Mouse (Mus musculus) left cerebral cortex, postnatal 10 days (tissue): Measurements from ENCODE around the gene Gm3033. TPM values are rescaled to one million over a fixed set of nuclear protein-coding genes. Genes with fewer than 3 reads are reported as not detected.
"Not testable (repeated sequence)": the region's sequence is repeated elsewhere in the genome, so short reads cannot be mapped to it uniquely, and the experiment has no call there.

ENCODE experiments used
- DNase-seq, 2 experiments: peaks; one replicate each; pipeline ENCODE4 v3.0.0; 2021 to 2022; ENCODE audit warnings: low spot score in 2 of 2, mixed read lengths in 1 of 2; ENCODE audit errors: extremely low spot score in 1 of 2
- intact Hi-C: fragments of 180-260 bp; cut with DNase I; formaldehyde crosslinking; loops from one replicate; pipeline ENCODE4 v1.15.1; 2025
- total RNA-seq, 2 experiments: library from RNA; stranded (reverse); gene quantifications; 2 replicates each; pipeline ENCODE4 v1.2.3; 2021

Gene Gm3033
- total RNA-seq: not detected

DNA sequence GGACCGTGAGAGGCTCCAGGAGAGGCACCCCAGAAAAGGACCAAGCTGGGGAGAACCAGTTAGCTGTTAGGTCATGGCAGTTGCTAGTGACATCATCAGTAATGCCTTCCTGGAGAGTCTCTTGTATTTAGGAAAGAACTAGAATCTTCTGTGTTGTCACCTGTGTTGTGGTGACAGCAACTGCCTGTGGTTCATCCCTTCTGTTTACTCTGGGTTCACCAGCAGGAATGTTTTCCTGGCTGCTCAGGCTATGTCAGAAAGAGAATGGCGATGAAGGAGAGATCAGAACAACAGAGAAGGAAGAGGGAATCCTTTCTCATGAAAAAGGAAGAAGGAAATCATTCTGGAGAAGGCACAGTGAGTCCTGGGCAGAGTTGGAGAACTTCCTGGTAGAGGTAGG is at the start of gene Gm3033:
Gene Gm3033, plus strand, starts transcription at position 301 of the 400 bp plus-strand sequence.
- DNase-seq, intact Hi-C loops: not testable (repeated sequence)

DNA sequence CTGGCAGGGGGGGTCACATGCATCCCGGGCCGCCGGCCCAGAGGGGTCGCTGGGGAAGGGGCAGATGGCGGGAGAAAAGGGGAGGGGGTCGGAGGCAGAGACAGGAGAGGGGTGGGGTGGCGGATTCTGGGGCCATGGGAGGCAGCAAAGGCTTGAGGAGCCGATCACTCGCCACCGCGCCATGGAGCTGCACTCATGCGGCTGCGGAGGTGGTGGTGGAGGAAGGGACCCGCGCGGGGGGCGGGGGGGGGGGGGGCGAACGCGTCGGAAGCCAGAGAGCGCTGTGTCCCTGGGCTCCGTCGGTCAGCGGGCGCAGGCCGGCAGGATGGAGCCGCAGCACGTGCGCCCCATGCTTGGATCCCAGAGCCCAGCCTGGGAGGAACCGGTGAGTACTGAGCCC is 36.3 kb upstream of the Gm3033 start, which contains the start of gene Gm3002:
Gene Gm3002, plus strand, starts transcription at position 301 of the 400 bp plus-strand sequence.
- not testable (repeated sequence) for DNase-seq

DNA sequence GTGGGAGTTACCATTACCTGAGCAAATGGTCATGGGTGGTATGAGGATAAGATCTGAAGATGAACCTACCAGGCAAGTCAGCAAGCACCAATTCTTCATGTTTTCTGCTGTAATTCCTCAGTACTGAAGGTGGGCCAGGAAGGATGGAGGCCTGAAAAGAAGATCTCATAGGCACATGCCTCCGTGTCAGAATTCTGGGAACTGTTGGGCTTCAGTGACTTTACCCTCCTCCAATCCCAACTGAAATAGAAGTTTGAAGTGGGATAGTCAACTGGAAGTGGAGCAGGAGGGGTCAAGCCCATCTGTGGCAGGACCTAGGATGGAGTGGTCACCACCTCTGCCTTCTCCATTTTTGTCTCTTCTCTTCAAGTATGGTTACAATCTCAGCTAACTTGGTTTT is 37.8 kb downstream of the Gm3033 start, which contains the start of gene Gm2916:
Gene Gm2916, plus strand, starts transcription at position 301 of the 400 bp plus-strand sequence.
- intact Hi-C loops, DNase-seq: not testable (repeated sequence)

More for the DNA sequence above, 36.3 kb upstream of the Gm3033 start, which contains the start of gene Gm3002:
- intact Hi-C loops: not testable (repeated sequence)

Other genes starting within 250 kb of the Gm3033 start
- not detected for gene Gm3012, start 211.7 kb upstream of the Gm3033 start, total RNA-seq
- 1 to 10 TPM; 8.4 to 8.5 TPM for gene Gm3020, start 194.2 kb upstream of the Gm3033 start, total RNA-seq
- gene Gm3043, start 157.5 kb upstream of the Gm3033 start, total RNA-seq: not detected
- 1 to 10 TPM; 2.4 to 2.9 TPM for gene Gm3002, start 36.2 kb upstream of the Gm3033 start, total RNA-seq
- not detected for gene Gm2916, start 37.9 kb downstream of the Gm3033 start, total RNA-seq
- gene Gm3029, start 85.5 kb downstream of the Gm3033 start, total RNA-seq: not detected
- gene Gm3095, start 117.3 kb downstream of the Gm3033 start, total RNA-seq: under 1 TPM; 0.26 to 0.75 TPM
- not detected for gene Gm3099, start 152.1 kb downstream of the Gm3033 start, total RNA-seq
- gene Gm5796, start 177.7 kb downstream of the Gm3033 start, total RNA-seq: 10 to 100 TPM in 1 of 2 experiments, 1 to 10 TPM in 1; 8.0 to 11.2 TPM
- gene Gm3115, start 237.9 kb downstream of the Gm3033 start, total RNA-seq: under 1 TPM; 0.28 to 0.47 TPM